Mouse (Mus musculus): Measurements from ENCODE around the gene Olfr700. TPM values are rescaled to one million over a fixed set of nuclear protein-coding genes. Genes with fewer than 3 reads are reported as not detected.
"Not testable (repeated sequence)": the region's sequence is repeated elsewhere in the genome, so short reads cannot be mapped to it uniquely, and the experiment has no call there.

Olfr700 gene
- polyA plus RNA-seq (2015; fragmentation: Nextera tagmentation; extraction: Ambion mirVana), result not detected in 2 replicates

- Histone ChIP-seq H3K27me3 (no peaks in the 10 kb centered on the region), H3K9me3 (no peaks in the 10 kb centered on the region), H3K4me3 (no peak within 1 kb of the TSS), H3K4me1 (no peaks in the 10 kb centered on the region), H3K9ac (no peak within 1 kb of the TSS), H3K4me2 (replicated peaks) (no peak within 1 kb of the TSS), H3K36me3 (no peaks in the 10 kb centered on the region), H3K27ac (no peak within 1 kb of the TSS)
- ATAC-seq (ENCODE audit: low FRiP score, low read depth), result no peak
- 85% methylated on average over 1 of the region's 1 CpGs for WGBS
Measured at GRCm38 (mm10) chr7:106808734-106809133, at the start of gene Olfr700. Olfr700 (minus strand) TSS chr7:106808834.

- no peaks in the 10 kb centered on the region for H3K4me1 ChIP-seq
- H3K4me2 ChIP-seq (replicated peaks), result no peak within 1 kb of the TSS
- no peaks in the 10 kb centered on the region for H3K27me3 ChIP-seq
- no peak within 1 kb of the TSS for H3K9ac ChIP-seq
- WGBS, result 62% methylated on average over 2 of the region's 2 CpGs
- no peaks in the 10 kb centered on the region for H3K9me3 ChIP-seq
- no peak for ATAC-seq (ENCODE audit: low FRiP score, low read depth)
- no peak within 1 kb of the TSS for H3K27ac ChIP-seq
- no peaks in the 10 kb centered on the region for H3K36me3 ChIP-seq
- H3K4me3 ChIP-seq, result no peak within 1 kb of the TSS
Measured at GRCm38 (mm10) chr7:106843060-106843459, 34.4 kb upstream of the Olfr700 start, which contains the start of gene Olfr703. Olfr703 (plus strand) TSS chr7:106843360.

GRCm38 (mm10) chr7:106833793-106834192 is 25.2 kb upstream of the Olfr700 start, which contains the start of gene Olfr702:
Olfr702 (minus strand) TSS chr7:106833893.
- Histone ChIP-seq H3K4me1 (no peaks in the 10 kb centered on the region), H3K9me3 (no peaks in the 10 kb centered on the region), H3K9ac (no peak within 1 kb of the TSS), H3K36me3 (no peaks in the 10 kb centered on the region), H3K4me3 (no peak within 1 kb of the TSS), H3K4me2 (replicated peaks) (no peak within 1 kb of the TSS), H3K27me3 (no peaks in the 10 kb centered on the region), H3K27ac (no peak within 1 kb of the TSS)
- no peak for ATAC-seq (ENCODE audit: low FRiP score, low read depth)

GRCm38 (mm10) chr7:106818414-106818813 is 9.8 kb upstream of the Olfr700 start:
- no peak overlapping the region for H3K4me3 ChIP-seq
- no peaks in the 10 kb centered on the region for H3K36me3 ChIP-seq
- no peak overlapping the region for H3K4me2 ChIP-seq (replicated peaks)
- no peaks in the 10 kb centered on the region for H3K9me3 ChIP-seq
- H3K9ac ChIP-seq, result no peak overlapping the region
- H3K4me1 ChIP-seq, result no peaks in the 10 kb centered on the region
- H3K27ac ChIP-seq, result no peak overlapping the region
- ATAC-seq (ENCODE audit: low FRiP score, low read depth), result no peak
- H3K27me3 ChIP-seq, result no peaks in the 10 kb centered on the region

- H3K9me3 ChIP-seq, result no peaks in the 10 kb centered on the region
Measured at GRCm38 (mm10) chr7:106815775-106816174, 7.1 kb upstream of the Olfr700 start.

GRCm38 (mm10) chr7:106813829-106814228 is 5.2 kb upstream of the Olfr700 start, which contains the start of gene Olfr701:
Olfr701 (plus strand) TSS chr7:106814129.
- H3K4me2 ChIP-seq (replicated peaks), result no peak within 1 kb of the TSS
- no peak within 1 kb of the TSS for H3K4me3 ChIP-seq
- H3K4me1 ChIP-seq, result no peaks in the 10 kb centered on the region
- no peaks in the 10 kb centered on the region for H3K27me3 ChIP-seq
- H3K9ac ChIP-seq, result no peak within 1 kb of the TSS
- H3K9me3 ChIP-seq, result no peaks in the 10 kb centered on the region
- 79% methylated on average over 2 of the region's 2 CpGs for WGBS
- ATAC-seq (ENCODE audit: low FRiP score, low read depth), result no peak
- no peak within 1 kb of the TSS for H3K27ac ChIP-seq
- H3K36me3 ChIP-seq, result no peaks in the 10 kb centered on the region

More at GRCm38 (mm10) chr7:106815775-106816174, 7.1 kb upstream of the Olfr700 start:
- H3K9ac ChIP-seq, result no peak overlapping the region
- no peaks in the 10 kb centered on the region for H3K27me3 ChIP-seq
- no peaks in the 10 kb centered on the region for H3K4me1 ChIP-seq
- no peaks in the 10 kb centered on the region for H3K36me3 ChIP-seq
- WGBS, result 45% methylated on average over 2 of the region's 2 CpGs
- no peak overlapping the region for H3K4me2 ChIP-seq (replicated peaks)
- ATAC-seq (ENCODE audit: low FRiP score, low read depth), result no peak
- no peak overlapping the region for H3K27ac ChIP-seq
- H3K4me3 ChIP-seq, result no peak overlapping the region

GRCm38 (mm10) chr7:106793098-106793497 is 15.5 kb downstream of the Olfr700 start, which contains the start of gene Olfr699:
Olfr699 (minus strand) TSS chr7:106793198.
- Histone ChIP-seq H3K9ac (no peak within 1 kb of the TSS), H3K9me3 (no peaks in the 10 kb centered on the region), H3K27ac (no peak within 1 kb of the TSS), H3K4me3 (no peak within 1 kb of the TSS), H3K4me1 (no peaks in the 10 kb centered on the region), H3K27me3 (no peaks in the 10 kb centered on the region), H3K4me2 (replicated peaks) (no peak within 1 kb of the TSS), H3K36me3 (no peaks in the 10 kb centered on the region)
- no peak for ATAC-seq (ENCODE audit: low FRiP score, low read depth)
- 75% methylated on average over 1 of the region's 1 CpGs for WGBS

GRCm38 (mm10) chr7:106788330-106788729 is 20.3 kb downstream of the Olfr700 start:
- no peaks in the 10 kb centered on the region for H3K4me1 ChIP-seq
- no peak overlapping the region for H3K4me3 ChIP-seq
- H3K9me3 ChIP-seq, result no peaks in the 10 kb centered on the region
- H3K36me3 ChIP-seq, result no peaks in the 10 kb centered on the region
- no peak overlapping the region for H3K9ac ChIP-seq
- no peak overlapping the region for H3K4me2 ChIP-seq (replicated peaks)
- ATAC-seq (ENCODE audit: low FRiP score, low read depth), result no peak
- no peaks in the 10 kb centered on the region for H3K27me3 ChIP-seq
- no peak overlapping the region for H3K27ac ChIP-seq

- H3K27me3 ChIP-seq; H3K9me3 ChIP-seq; H3K4me1 ChIP-seq; H3K36me3 ChIP-seq; H3K4me3 ChIP-seq; H3K9ac ChIP-seq; H3K27ac ChIP-seq; H3K4me2 ChIP-seq (replicated peaks); ATAC-seq (ENCODE audit: low FRiP score, low read depth): not testable (repeated sequence)
- WGBS, result 87% methylated on average over 2 of the region's 2 CpGs
Measured at GRCm38 (mm10) chr7:106761008-106761407, 47.6 kb downstream of the Olfr700 start.

GRCm38 (mm10) chr7:106758800-106759199 is 49.8 kb downstream of the Olfr700 start:
- H3K4me2 ChIP-seq (replicated peaks), result no peak overlapping the region
- H3K4me1 ChIP-seq, result no peaks in the 10 kb centered on the region
- no peak overlapping the region for H3K4me3 ChIP-seq
- ATAC-seq (ENCODE audit: low FRiP score, low read depth), result no peak
- H3K27me3 ChIP-seq, result no peaks in the 10 kb centered on the region
- peaks cover 4% of the 10 kb centered on the region; the same call in 1 of the 2 replicates for H3K9me3 ChIP-seq
- no peak overlapping the region for H3K27ac ChIP-seq
- no peak overlapping the region for H3K9ac ChIP-seq
- no peaks in the 10 kb centered on the region for H3K36me3 ChIP-seq
- 90% methylated on average over 2 of the region's 2 CpGs for WGBS

Other genes starting within 250 kb of the Olfr700 start
- not detected in 2 replicates for gene Olfr693, start 128.2 kb downstream of the Olfr700 start, polyA plus RNA-seq (2015; fragmentation: Nextera tagmentation; extraction: Ambion mirVana)
- gene Olfr694, start 117.0 kb downstream of the Olfr700 start, polyA plus RNA-seq (2015; fragmentation: Nextera tagmentation; extraction: Ambion mirVana), result not detected in 2 replicates
- not detected in 2 replicates for gene Olfr695, start 92.4 kb downstream of the Olfr700 start, polyA plus RNA-seq (2015; fragmentation: Nextera tagmentation; extraction: Ambion mirVana)
- not detected in 2 replicates for gene Olfr697, start 66.4 kb downstream of the Olfr700 start, polyA plus RNA-seq (2015; fragmentation: Nextera tagmentation; extraction: Ambion mirVana)
- not detected in 2 replicates for gene Olfr698, start 53.4 kb downstream of the Olfr700 start, polyA plus RNA-seq (2015; fragmentation: Nextera tagmentation; extraction: Ambion mirVana)
- not detected in 2 replicates for gene Olfr699, start 15.6 kb downstream of the Olfr700 start, polyA plus RNA-seq (2015; fragmentation: Nextera tagmentation; extraction: Ambion mirVana)
- not detected in 2 replicates for gene Olfr701, start 5.3 kb upstream of the Olfr700 start, polyA plus RNA-seq (2015; fragmentation: Nextera tagmentation; extraction: Ambion mirVana)
- not detected in 2 replicates for gene Olfr702, start 25.1 kb upstream of the Olfr700 start, polyA plus RNA-seq (2015; fragmentation: Nextera tagmentation; extraction: Ambion mirVana)
- not detected in 2 replicates for gene Olfr703, start 34.5 kb upstream of the Olfr700 start, polyA plus RNA-seq (2015; fragmentation: Nextera tagmentation; extraction: Ambion mirVana)
- not detected in 2 replicates for gene Olfr704, start 54.4 kb upstream of the Olfr700 start, polyA plus RNA-seq (2015; fragmentation: Nextera tagmentation; extraction: Ambion mirVana)
- not detected in 2 replicates for gene Olfr705, start 68.1 kb upstream of the Olfr700 start, polyA plus RNA-seq (2015; fragmentation: Nextera tagmentation; extraction: Ambion mirVana)
- gene Olfr706, start 79.3 kb upstream of the Olfr700 start, polyA plus RNA-seq (2015; fragmentation: Nextera tagmentation; extraction: Ambion mirVana), result not detected in 2 replicates
- gene Olfr707, start 92.4 kb upstream of the Olfr700 start, polyA plus RNA-seq (2015; fragmentation: Nextera tagmentation; extraction: Ambion mirVana), result not detected in 2 replicates
- gene Olfr1532-ps1, start 99.2 kb upstream of the Olfr700 start, polyA plus RNA-seq (2015; fragmentation: Nextera tagmentation; extraction: Ambion mirVana), result not detected in 2 replicates
- gene Olfr709-ps1, start 123.4 kb upstream of the Olfr700 start, polyA plus RNA-seq (2015; fragmentation: Nextera tagmentation; extraction: Ambion mirVana), result not detected in 2 replicates
- not detected in 2 replicates for gene Olfr710, start 139.5 kb upstream of the Olfr700 start, polyA plus RNA-seq (2015; fragmentation: Nextera tagmentation; extraction: Ambion mirVana)
- not detected in 2 replicates for gene Olfr6, start 155.1 kb upstream of the Olfr700 start, polyA plus RNA-seq (2015; fragmentation: Nextera tagmentation; extraction: Ambion mirVana)
- not detected in 2 replicates for gene Olfr711, start 166.6 kb upstream of the Olfr700 start, polyA plus RNA-seq (2015; fragmentation: Nextera tagmentation; extraction: Ambion mirVana)
- gene Olfr2, start 197.2 kb upstream of the Olfr700 start, polyA plus RNA-seq (2015; fragmentation: Nextera tagmentation; extraction: Ambion mirVana), result not detected in 2 replicates
- gene Olfr713, start 222.3 kb upstream of the Olfr700 start, polyA plus RNA-seq (2015; fragmentation: Nextera tagmentation; extraction: Ambion mirVana), result not detected in 2 replicates

Data from limb, embryonic 13.5 days (tissue).